Mouse (Mus musculus): ENCODE measurements around the gene Rom1. TPM values are rescaled to one million over a fixed set of nuclear protein-coding genes. Genes with fewer than 3 reads are reported as not detected.
"Not testable (repeated sequence)": the region's sequence is repeated elsewhere in the genome, so short reads cannot be mapped to it uniquely, and the experiment has no call there.

Gene Rom1
- polyA plus RNA-seq, 1 experiment: 6.0 TPM

- TF ChIP-seq MYOG (IDR thresholded peaks at IDR 0.05; ENCODE audit: control insufficient read depth in 1 of 3, insufficient read depth in 1 of 3, insufficient read length in 2 of 3, low read depth in 2 of 3) (no peak), POLR2AphosphoS2 (IDR thresholded peaks at IDR 0.05; ENCODE audit: insufficient read length, low read depth) (peak; percentile 100), CEBPB (IDR thresholded peaks at IDR 0.05; ENCODE audit: insufficient read depth, poor library complexity, severe bottlenecking) (no peak), MAX (IDR thresholded peaks at IDR 0.05; ENCODE audit: low read depth) (no peak), REST (IDR thresholded peaks at IDR 0.05; ENCODE audit: insufficient read depth, insufficient read length) (peak; percentile 53), SRF (IDR thresholded peaks at IDR 0.05; ENCODE audit: control insufficient read depth, insufficient read length, low read depth) (no peak), USF1 (IDR thresholded peaks at IDR 0.05; ENCODE audit: low read depth) (no peak), MYOD1 (IDR thresholded peaks at IDR 0.05; ENCODE audit: control insufficient read depth in 1 of 3, insufficient read length in 2 of 3, low read depth in 2 of 3) (no peak), TCF12 (IDR thresholded peaks at IDR 0.05; ENCODE audit: insufficient read depth, poor library complexity, severe bottlenecking) (no peak), POLR2A (IDR thresholded peaks at IDR 0.05; ENCODE audit: insufficient read length, low read depth) (peak; percentile 93), E2F4 (IDR thresholded peaks at IDR 0.05; ENCODE audit: insufficient read depth) (no peak), TCF3 (IDR thresholded peaks at IDR 0.05; ENCODE audit: insufficient read length, low read depth) (no peak)
- H3K4me2 ChIP-seq (ENCODE audit: low read depth): peak within 1 kb of the TSS; percentile 100
- H3K36me3 ChIP-seq (ENCODE audit: control insufficient read depth, insufficient read depth): peaks cover 11% of the 10 kb centered on the region
- peak within 1 kb of the TSS; percentile 86 for H3K4me3 ChIP-seq
- H3K27me3 ChIP-seq (ENCODE audit: control insufficient read depth, insufficient read depth, insufficient read length): no peaks in the 10 kb centered on the region
- peak within 1 kb of the TSS; percentile 10 for H3ac ChIP-seq (ENCODE audit: control insufficient read depth, insufficient read length)
- H3K79me2 ChIP-seq (ENCODE audit: control insufficient read depth, insufficient read depth): peaks cover 70% of the 10 kb centered on the region
Measured at GRCm38 (mm10) chr19:8897865-8898495, 31.2 kb downstream of the Rom1 start, which contains the start of gene Ganab. Gene Ganab, plus strand, starts transcription at chr19:8898071.

GRCm38 (mm10) chr19:8897211-8897864 is 31.8 kb downstream of the Rom1 start:
- Histone ChIP-seq H3K4me3 (peak overlapping the region; percentile 86), H3ac (ENCODE audit: control insufficient read depth, insufficient read length) (peak overlapping the region; percentile 10), H3K79me2 (ENCODE audit: control insufficient read depth, insufficient read depth) (peaks cover 69% of the 10 kb centered on the region), H3K4me2 (ENCODE audit: low read depth) (peak overlapping the region; percentile 100)
- H3K27me3 ChIP-seq (ENCODE audit: control insufficient read depth, insufficient read depth, insufficient read length); H3K36me3 ChIP-seq (ENCODE audit: control insufficient read depth, insufficient read depth): not testable (repeated sequence)

GRCm38 (mm10) chr19:8896231-8896630 is 32.9 kb downstream of the Rom1 start:
- not testable (repeated sequence) for H3K4me2 ChIP-seq (ENCODE audit: low read depth); H3K4me3 ChIP-seq; H3K36me3 ChIP-seq (ENCODE audit: control insufficient read depth, insufficient read depth); H3ac ChIP-seq (ENCODE audit: control insufficient read depth, insufficient read length); H3K27me3 ChIP-seq (ENCODE audit: control insufficient read depth, insufficient read depth, insufficient read length)
- H3K79me2 ChIP-seq (ENCODE audit: control insufficient read depth, insufficient read depth): peaks cover 58% of the 10 kb centered on the region

- no peak for TF ChIP-seq USF1 (IDR thresholded peaks at IDR 0.05; ENCODE audit: low read depth)
- TF ChIP-seq E2F4 (IDR thresholded peaks at IDR 0.05; ENCODE audit: insufficient read depth): no peak
- no peak for TF ChIP-seq TCF12 (IDR thresholded peaks at IDR 0.05; ENCODE audit: insufficient read depth, poor library complexity, severe bottlenecking)
- no peak for TF ChIP-seq MYOG (IDR thresholded peaks at IDR 0.05; ENCODE audit: control insufficient read depth in 1 of 3, insufficient read depth in 1 of 3, insufficient read length in 2 of 3, low read depth in 2 of 3)
- TF ChIP-seq POLR2AphosphoS2 (IDR thresholded peaks at IDR 0.05; ENCODE audit: insufficient read length, low read depth): no peak
- TF ChIP-seq CEBPB (IDR thresholded peaks at IDR 0.05; ENCODE audit: insufficient read depth, poor library complexity, severe bottlenecking): no peak
- TF ChIP-seq REST (IDR thresholded peaks at IDR 0.05; ENCODE audit: insufficient read depth, insufficient read length): no peak
- no peak for TF ChIP-seq POLR2A (IDR thresholded peaks at IDR 0.05; ENCODE audit: insufficient read length, low read depth)
- no peak for TF ChIP-seq MAX (IDR thresholded peaks at IDR 0.05; ENCODE audit: low read depth)
- no peak for TF ChIP-seq TCF3 (IDR thresholded peaks at IDR 0.05; ENCODE audit: insufficient read length, low read depth)
- peaks cover 54% of the 10 kb centered on the region for H3K79me2 ChIP-seq (ENCODE audit: control insufficient read depth, insufficient read depth)
- no peak overlapping the region for H3K4me2 ChIP-seq (ENCODE audit: low read depth)
- no peak overlapping the region for H3K4me3 ChIP-seq
- no peak overlapping the region for H3ac ChIP-seq (ENCODE audit: control insufficient read depth, insufficient read length)
- H3K36me3 ChIP-seq (ENCODE audit: control insufficient read depth, insufficient read depth): no peaks in the 10 kb centered on the region
- no peaks in the 10 kb centered on the region for H3K27me3 ChIP-seq (ENCODE audit: control insufficient read depth, insufficient read depth, insufficient read length)
Measured at GRCm38 (mm10) chr19:8895397-8895960, 33.7 kb downstream of the Rom1 start.

- Histone ChIP-seq H3ac (ENCODE audit: control insufficient read depth, insufficient read length) (peak within 1 kb of the TSS; percentile 35), H3K27me3 (ENCODE audit: control insufficient read depth, insufficient read depth, insufficient read length) (no peaks in the 10 kb centered on the region), H3K4me2 (ENCODE audit: low read depth) (peak within 1 kb of the TSS; percentile 96), H3K4me3 (peak within 1 kb of the TSS; percentile 67), H3K36me3 (ENCODE audit: control insufficient read depth, insufficient read depth) (no peaks in the 10 kb centered on the region), H3K79me2 (ENCODE audit: control insufficient read depth, insufficient read depth) (peaks cover 47% of the 10 kb centered on the region)
- TF ChIP-seq POLR2AphosphoS2 (IDR thresholded peaks at IDR 0.05; ENCODE audit: insufficient read length, low read depth) (peak; percentile 96), E2F4 (IDR thresholded peaks at IDR 0.05; ENCODE audit: insufficient read depth) (no peak), CEBPB (IDR thresholded peaks at IDR 0.05; ENCODE audit: insufficient read depth, poor library complexity, severe bottlenecking) (no peak), SRF (IDR thresholded peaks at IDR 0.05; ENCODE audit: control insufficient read depth, insufficient read length, low read depth) (peak; percentile 35), POLR2A (IDR thresholded peaks at IDR 0.05; ENCODE audit: insufficient read length, low read depth) (peak; percentile 91)
Measured at GRCm38 (mm10) chr19:8892829-8893766, 36.1 kb downstream of the Rom1 start, which contains the start of gene Ints5. Gene Ints5, plus strand, starts transcription at chr19:8893005.

All from myocyte (in vitro differentiated cells).